Mouse (Mus musculus) thymus, postnatal 4 days (tissue): ENCODE measurements around the gene Tpd52l2.

Experiments
- DNase-seq: peaks from one replicate; pipeline ENCODE4 v3.0.0; 2021

The Tpd52l2 gene

DNA sequence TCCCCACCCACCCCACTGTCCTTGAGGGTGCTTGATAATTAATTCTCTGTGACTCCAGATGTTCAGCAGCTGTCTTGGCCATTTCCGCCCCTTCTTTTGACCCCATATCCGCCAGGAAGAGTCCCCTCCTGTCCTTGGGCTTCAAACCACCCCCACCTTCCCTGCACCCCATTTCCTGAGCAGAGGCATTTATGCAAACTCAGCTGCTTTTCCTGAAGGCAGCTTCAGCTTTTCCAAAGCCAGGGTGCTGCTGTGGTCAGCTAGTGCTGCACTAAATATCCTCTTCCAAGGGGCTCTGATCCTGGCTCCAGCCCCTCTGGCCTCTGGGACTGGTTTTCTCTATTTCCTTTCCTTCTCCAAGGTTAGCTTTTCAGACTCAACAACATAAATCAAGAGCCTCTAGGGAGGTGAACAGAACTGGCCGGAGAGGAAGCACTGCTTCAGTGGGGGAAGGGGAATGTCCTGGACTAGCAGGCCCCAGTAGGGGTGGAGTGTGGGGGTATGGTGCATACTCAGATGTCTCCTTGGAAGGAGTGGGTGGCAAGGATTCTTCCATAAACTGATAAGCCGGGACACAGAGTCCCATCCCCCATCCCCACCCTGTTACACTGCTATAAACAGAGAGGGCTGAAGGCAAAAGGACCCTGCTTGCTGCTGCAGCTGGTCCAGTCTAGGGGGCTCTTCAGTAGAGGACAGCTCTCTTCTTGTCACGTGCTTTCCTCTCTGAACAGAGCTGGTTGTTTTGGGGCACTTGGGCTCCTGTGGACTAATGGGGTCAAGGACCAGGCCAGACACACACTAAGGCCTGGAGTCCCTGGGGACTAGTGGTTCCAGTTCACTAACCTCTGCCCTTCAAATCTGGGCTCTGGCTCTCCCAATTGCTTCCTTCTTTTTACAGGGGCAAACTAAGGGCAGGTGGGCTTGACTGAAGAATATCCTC is 9.3 kb upstream of the Tpd52l2 start:
- DNase-seq = no peak

DNA sequence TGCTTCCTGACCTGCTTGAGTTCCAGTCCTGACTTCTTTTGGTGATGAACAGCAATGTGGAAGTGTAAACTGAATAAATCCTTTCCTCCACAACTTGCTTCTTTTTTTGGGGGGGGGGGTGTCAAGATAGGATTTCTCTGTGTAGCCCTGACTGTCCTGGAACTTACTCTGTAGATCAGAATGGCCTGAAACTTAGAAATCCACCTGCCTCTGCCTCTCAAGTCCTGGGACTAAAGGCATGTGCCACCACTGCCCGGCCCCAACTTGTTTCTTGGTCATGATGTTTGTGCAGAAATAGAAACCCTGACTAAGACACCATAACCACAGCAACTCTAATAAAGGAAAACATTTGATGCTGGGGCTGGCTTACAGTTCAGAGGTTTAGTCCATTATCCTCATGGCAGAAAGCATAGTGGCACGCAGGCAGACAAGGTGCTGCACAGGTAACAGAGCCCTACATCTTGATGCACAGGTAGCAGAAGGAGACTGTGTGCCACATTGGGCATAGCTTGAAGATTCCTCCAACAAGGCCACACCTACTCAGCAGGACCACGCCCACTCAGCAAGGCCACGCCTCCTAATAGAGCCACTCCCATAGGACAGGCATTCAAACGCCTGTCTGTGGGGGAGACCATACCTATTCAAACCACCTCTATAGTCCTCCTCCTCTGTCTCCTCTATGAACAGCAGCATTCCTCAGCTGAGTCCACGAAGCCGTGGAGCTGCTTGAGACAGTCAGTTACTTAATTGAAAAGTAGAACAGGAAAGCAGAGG is 5.3 kb upstream of the Tpd52l2 start:
- DNase-seq = peak; percentile 67

DNA sequence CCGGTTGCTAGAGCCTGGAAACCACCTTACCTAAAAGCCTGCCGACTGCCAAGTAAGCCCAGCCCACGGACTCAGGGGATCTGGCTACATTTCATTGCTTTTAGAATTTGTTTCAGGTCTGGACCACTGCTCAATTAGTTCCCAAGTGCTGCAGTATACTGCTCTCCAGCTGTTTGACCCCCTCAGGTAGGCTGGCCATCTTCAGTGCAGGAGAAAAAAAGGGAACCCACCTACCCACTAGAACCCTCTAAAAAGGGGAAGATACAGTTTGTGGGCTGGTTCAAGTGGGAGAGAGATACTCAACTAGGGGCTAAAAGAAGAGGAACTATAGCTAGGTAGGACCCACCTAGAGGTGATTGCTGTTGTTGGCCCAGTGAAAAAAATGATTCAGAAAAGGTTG is 4.7 kb upstream of the Tpd52l2 start:
- DNase-seq = no peak

DNA sequence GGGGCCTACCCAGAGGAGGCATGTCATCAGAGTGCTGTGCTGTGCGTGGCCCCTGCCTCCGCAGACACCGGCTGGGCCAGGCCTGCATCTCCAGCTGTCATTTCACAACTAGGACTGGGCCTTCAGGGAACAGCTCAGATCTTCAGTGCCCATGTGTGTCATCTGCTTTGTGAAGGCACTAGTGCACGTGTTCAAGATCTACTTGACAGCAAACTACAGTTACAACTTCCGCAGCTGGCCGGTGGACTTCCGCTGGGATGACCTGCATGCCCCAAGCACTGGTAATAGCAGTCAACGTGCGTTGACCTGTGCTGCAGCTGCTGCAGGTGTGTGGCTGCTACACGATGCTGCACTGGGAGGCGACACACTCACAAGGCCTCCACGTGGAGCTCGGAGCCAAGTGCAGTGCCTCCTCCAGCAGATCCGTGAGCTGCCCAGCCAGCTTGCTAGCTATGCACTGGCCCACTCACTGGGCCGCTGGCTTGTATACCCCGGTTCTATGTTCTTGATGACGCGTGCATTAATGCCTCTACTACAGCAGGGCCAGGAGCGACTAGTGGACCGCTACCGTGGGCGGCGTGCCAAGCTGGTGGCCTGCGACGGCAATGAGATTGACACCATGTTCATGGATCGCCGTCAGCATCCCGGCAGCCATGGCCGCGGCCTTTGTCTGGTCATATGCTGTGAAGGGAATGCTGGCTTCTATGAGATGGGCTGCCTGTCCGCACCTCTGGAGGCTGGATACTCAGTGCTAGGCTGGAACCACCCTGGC is 3.6 kb upstream of the Tpd52l2 start, which contains the start of gene Abhd16b:
TSS of gene Abhd16b (plus strand) at position 51 of the 772 bp plus-strand sequence.
- no peak for DNase-seq

DNA sequence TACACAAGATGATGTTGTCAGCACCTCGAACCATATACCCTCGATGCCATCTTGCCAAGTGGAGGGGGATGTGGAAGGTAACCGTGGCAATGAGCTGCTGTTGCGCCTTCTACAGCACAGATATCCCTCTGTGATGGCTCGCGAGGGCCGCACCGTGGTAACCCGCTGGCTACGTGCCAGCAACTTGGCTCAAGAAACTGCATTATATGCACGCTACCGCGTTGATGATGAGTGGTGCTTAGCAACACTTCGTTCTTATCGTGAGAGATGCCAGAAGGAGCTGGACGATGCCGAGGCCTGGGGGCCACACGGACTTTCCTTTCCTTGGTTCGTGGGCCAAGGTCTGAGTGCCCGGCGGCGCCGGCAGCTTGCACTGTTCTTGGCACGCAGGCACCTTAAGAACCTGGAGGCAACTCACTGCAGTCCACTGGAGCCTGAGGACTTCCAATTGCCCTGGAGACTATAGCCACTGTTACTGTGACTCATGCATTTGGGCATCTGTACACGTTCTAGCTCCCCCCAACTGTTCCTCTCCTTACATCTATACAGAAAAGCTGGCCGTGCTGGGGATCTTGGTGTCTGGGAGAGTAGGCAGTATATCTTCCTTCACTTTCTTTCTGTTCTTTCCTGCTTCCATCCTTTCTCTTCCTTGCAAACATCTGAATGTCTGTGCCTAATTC is 2.5 kb upstream of the Tpd52l2 start:
- no peak for DNase-seq

GRCm38 (mm10) chr2:181495845-181496244 is 1.1 kb upstream of the Tpd52l2 start:
- DNase-seq = peak; percentile 21

- DNase-seq = peak; percentile 84
Measured at GRCm38 (mm10) chr2:181496281-181496680, 661 bp upstream of the Tpd52l2 start.

- peak; percentile 64 for DNase-seq
Measured at GRCm38 (mm10) chr2:181497548-181497875, 570 bp downstream of the Tpd52l2 start.

DNA sequence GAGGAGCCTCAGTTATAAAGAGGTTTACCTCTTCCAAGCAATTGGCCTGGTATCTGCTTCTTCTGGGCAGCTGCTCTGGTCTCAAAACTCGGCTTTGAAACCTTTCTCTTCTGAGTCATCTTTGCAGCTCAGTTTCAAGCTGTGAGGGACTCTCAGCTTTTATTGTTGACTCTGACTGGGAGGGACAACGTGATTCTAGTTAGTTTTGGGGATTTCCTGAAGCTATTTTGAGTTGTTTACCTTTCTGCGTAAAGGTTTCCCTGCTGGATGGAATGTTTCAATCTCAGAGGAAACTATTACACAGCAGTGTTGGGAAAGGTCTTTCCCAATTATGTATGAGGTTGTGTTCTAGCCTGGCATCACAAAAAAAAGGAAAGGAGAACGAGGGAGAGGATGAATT is 1.7 kb downstream of the Tpd52l2 start:
- DNase-seq = no peak

GRCm38 (mm10) chr2:181509191-181509590 is 12.2 kb downstream of the Tpd52l2 start:
- no peak for DNase-seq

GRCm38 (mm10) chr2:181511231-181511630 is 14.3 kb downstream of the Tpd52l2 start:
- no peak for DNase-seq

DNA sequence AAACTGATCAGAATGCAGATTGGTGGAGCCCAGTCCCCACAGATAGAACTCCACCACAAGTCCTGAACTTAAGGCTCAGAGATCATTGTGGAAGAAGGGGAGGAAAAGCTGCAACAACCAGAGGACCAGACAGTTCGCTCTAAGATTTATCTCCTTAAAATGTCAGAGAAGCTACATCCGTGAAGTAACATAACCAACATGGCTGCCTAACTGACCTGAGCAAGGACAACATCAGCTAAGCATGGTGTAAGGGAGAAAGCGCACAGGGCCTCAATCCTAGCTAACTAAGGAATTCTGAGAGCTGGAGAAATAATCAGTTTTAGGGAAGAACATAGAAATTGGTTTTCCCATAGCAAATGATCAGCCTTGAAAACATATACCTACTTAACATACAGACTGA is 22.3 kb downstream of the Tpd52l2 start:
- no peak for DNase-seq

DNA sequence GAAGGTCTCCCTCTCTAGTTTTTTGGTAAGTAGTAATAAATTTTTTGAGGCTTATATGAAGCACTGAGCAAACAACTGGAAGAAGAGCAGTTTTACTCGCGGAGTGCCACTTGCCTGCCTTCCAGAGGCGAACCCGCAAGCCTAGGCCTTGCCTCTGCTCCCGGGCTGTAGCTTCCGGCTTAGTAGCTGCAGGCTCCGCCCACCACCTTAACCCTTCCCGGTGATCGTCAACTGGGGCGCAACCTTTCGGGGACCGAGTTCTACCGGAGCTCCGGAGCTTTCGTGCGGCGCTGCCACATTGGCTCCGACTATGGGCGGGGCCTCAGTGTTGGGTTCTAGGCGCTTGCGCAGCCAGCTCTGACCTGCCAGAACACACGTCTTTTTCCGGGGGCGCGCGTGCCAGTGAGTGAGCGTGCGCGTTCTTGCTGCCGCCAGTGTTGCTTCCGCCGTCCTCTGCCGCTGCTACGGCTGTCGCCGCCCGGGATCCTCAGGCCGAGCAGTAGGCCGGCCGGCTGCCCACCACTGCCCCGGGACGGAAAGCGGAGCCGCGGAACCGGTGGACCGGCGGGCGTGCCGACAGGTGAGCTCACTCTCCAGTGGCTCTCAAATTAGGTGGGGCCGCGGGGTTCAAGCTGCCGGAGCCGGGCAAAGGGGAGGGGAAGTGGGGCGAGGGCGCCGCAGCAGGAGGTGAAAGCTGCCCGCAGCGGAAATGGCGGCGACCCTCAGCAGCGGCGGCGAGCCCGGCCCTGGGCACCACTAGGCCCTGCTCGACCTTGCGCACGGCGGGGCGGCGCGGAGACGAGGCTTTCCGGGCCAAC is 23.4 kb downstream of the Tpd52l2 start, which contains the start of gene Dnajc5:
TSS of gene Dnajc5 (plus strand) at position 368 of the 818 bp plus-strand sequence.
- DNase-seq = peak; percentile 98

DNA sequence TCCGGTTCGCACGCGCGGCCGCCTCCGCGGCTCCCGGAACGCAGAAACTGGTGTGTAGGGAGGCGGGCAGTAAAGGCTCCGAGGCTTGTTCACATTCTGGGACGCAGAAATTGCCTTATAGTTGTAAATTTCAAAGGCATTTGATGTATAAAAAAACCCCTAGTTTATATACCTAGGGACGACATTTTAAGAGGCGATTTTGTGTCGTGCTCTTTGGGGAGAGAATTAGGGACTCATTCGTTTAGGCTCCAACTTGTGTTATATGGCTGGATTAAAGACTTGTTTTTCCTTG is 23.9 kb downstream of the Tpd52l2 start:
- DNase-seq = no peak

DNA sequence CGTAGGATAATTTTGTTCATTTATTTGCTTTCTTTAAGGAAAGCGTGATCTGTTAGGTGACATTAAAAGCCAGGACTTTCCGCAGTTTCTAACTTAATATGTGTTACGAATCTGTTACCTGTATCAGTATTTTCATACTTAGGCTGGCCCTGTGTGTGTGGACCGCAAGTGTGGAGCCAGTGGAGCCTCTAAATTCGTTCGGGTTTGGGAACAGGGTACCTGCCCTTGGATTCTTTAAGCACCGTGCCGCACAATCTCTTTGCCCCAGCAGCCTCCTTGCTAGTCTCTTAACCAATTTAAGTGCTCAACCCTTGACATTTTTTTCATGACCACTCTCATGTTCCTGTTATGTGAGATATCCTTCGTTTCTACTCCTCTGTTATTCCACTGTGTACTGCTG is 24.5 kb downstream of the Tpd52l2 start:
- DNase-seq = peak; percentile 21

- DNase-seq = peak; percentile 65
Measured at GRCm38 (mm10) chr2:181522811-181523210, 25.9 kb downstream of the Tpd52l2 start.

DNA sequence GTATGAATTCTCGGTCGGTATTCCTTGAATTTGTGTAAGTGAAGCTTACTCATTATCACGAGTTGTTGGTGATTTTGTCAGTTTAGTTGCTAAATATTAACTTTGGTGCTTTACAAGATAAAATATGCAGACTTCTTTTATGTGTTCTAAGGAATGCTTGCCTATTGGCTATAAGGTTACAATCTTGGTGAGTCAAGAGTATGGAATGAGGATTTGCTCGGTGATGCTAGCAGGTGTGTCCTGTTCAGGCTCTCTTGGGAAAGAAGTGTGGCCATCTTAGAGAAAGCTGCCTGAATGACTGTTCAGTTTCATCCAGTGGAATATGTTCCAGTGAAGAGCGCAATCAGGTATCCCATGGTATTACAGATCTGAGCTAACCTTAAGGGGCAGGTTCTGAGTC is 28.6 kb downstream of the Tpd52l2 start:
- no peak for DNase-seq

DNA sequence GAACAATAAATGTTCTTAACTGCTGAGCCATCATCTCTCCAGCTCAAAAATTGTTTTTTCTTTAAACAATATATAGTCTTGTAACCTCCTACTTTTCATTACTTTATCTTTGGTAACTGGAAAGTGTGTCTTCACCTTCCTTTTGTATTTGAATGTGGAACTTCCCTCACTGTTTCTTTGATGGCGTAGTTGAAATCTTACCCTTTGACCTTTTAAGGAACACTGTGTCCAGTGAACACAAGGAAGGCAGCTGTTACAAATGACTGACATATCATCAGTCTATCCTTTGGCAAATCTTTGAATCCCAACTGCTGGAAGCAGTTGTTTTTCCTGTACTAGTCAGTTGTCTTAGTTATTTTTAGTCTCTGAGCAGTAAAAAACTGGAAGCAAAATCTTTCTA is 32.1 kb downstream of the Tpd52l2 start:
- DNase-seq = no peak

- DNase-seq = no peak
Measured at GRCm38 (mm10) chr2:181532589-181532988, 35.6 kb downstream of the Tpd52l2 start.

- DNase-seq = no peak
Measured at GRCm38 (mm10) chr2:181536410-181536809, 39.5 kb downstream of the Tpd52l2 start.

GRCm38 (mm10) chr2:181537444-181538047 is 40.6 kb downstream of the Tpd52l2 start:
- DNase-seq = no peak
